Mouse (Mus musculus) megakaryocyte, embryonic 14.5 days (primary cell): ENCODE measurements around the gene Pip5k1a. TPM values are rescaled to one million over a fixed set of nuclear protein-coding genes. Genes with fewer than 3 reads are reported as not detected.

Experiments used
- H3K27me3 ChIP-seq: replicated peaks from 2 replicates; pipeline ENCODE3; 2012; ENCODE audit warnings: inconsistent platforms
- H3K36me3 ChIP-seq: replicated peaks from 2 replicates; pipeline ENCODE3; 2012; ENCODE audit warnings: low read length, inconsistent platforms, mixed read lengths
- H3K4me1 ChIP-seq: 2 replicates; pipeline ENCODE4 v1.6.1; 2012; ENCODE audit warnings: inconsistent platforms
- H3K4me3 ChIP-seq: replicated peaks from 2 replicates; pipeline ENCODE3; 2012; ENCODE audit warnings: moderate library complexity, mild to moderate bottlenecking, inconsistent platforms
- H3K9me3 ChIP-seq: 2 replicates; pipeline ENCODE4 v1.6.1; 2012; ENCODE audit warnings: inconsistent platforms
- FLI1 ChIP-seq: IDR thresholded peaks from 2 replicates; pipeline ENCODE4 v1.6.1; 2012; ENCODE audit warnings: low read length, inconsistent platforms, mixed read lengths
- GATA1 ChIP-seq: IDR thresholded peaks from 3 replicates; pipeline ENCODE4 v1.6.1; 2012; ENCODE audit warnings: mixed read lengths, low read length, inconsistent platforms, borderline replicate concordance
- polyA plus RNA-seq: library from polyadenylated mRNA; stranded (reverse); fragments of >175 nt; gene quantifications from 2 replicates; pipeline ENCODE4 v1.2.3, GENCODE M21; 2012; ENCODE audit warnings: low replicate concordance; ENCODE audit not compliant: insufficient read depth

Pip5k1a gene
- polyA plus RNA-seq, 1 experiment: 16.2 TPM

GRCm38 (mm10) chr3:95013699-95014427, 92.9 kb downstream of the Pip5k1a start:
- Histone ChIP-seq H3K27me3 (no peaks in the 10 kb centered on the region), H3K9me3 (no peaks in the 10 kb centered on the region), H3K36me3 (peaks cover 46% of the 10 kb centered on the region), H3K4me1 (peaks cover 77% of the 10 kb centered on the region), H3K4me3 (peak overlapping the region; percentile 97)
- TF ChIP-seq FLI1 (no peak), GATA1 (no peak)

- peaks cover 76% of the 10 kb centered on the region for H3K4me1 ChIP-seq
Observed at GRCm38 (mm10) chr3:95012982-95013381, 93.7 kb downstream of the Pip5k1a start.

GRCm38 (mm10) chr3:95010396-95010795, 96.3 kb downstream of the Pip5k1a start:
- TF ChIP-seq GATA1: no peak
- TF ChIP-seq FLI1: no peak
- Histone ChIP-seq H3K27me3 (no peaks in the 10 kb centered on the region), H3K4me3 (no peak overlapping the region), H3K36me3 (peaks cover 81% of the 10 kb centered on the region), H3K4me1 (peaks cover 88% of the 10 kb centered on the region), H3K9me3 (no peaks in the 10 kb centered on the region)

More at GRCm38 (mm10) chr3:95012982-95013381, 93.7 kb downstream of the Pip5k1a start:
- H3K27me3 ChIP-seq: no peaks in the 10 kb centered on the region
- peaks cover 55% of the 10 kb centered on the region for H3K36me3 ChIP-seq
- H3K9me3 ChIP-seq: no peaks in the 10 kb centered on the region
- TF ChIP-seq GATA1 (no peak), FLI1 (no peak)
- peak overlapping the region; percentile 97 for H3K4me3 ChIP-seq

Other genes with a start within 250 kb of the Pip5k1a start
- 186 and 205 TPM in 2 replicates for gene Psmb4, start 220.0 kb downstream of the Pip5k1a start, polyA plus RNA-seq
- 14.7 and 28.8 TPM in 2 replicates for gene Selenbp1, start 173.9 kb downstream of the Pip5k1a start, polyA plus RNA-seq
- gene Rfx5, start 152.9 kb downstream of the Pip5k1a start, polyA plus RNA-seq: 0.45 TPM in 1 of 2 replicates, not detected in the other
- 1.4 and 2.1 TPM in 2 replicates for gene Pi4kb, start 132.2 kb downstream of the Pip5k1a start, polyA plus RNA-seq
- 13.6 and 16.9 TPM in 2 replicates for gene Zfp687, start 91.5 kb downstream of the Pip5k1a start, polyA plus RNA-seq
- gene Psmd4, start 64.3 kb downstream of the Pip5k1a start, polyA plus RNA-seq: 24.8 and 169 TPM in 2 replicates
- 231 and 749 TPM in 2 replicates for gene Vps72, start 4.1 kb upstream of the Pip5k1a start, polyA plus RNA-seq
- not detected in 2 replicates for gene Tmod4, start 17.5 kb upstream of the Pip5k1a start, polyA plus RNA-seq
- gene Scnm1, start 27.1 kb upstream of the Pip5k1a start, polyA plus RNA-seq: 5.8 and 7.2 TPM in 2 replicates
- 3.8 and 5.1 TPM in 2 replicates for gene Lysmd1, start 27.2 kb upstream of the Pip5k1a start, polyA plus RNA-seq
- gene Tnfaip8l2, start 35.4 kb upstream of the Pip5k1a start, polyA plus RNA-seq: 34.2 TPM in 1 of 2 replicates, not detected in the other
- gene Sema6c, start 53.5 kb upstream of the Pip5k1a start, polyA plus RNA-seq: 1.2 and 4.0 TPM in 2 replicates
- 0.60 TPM in 1 of 2 replicates, not detected in the other for gene Gabpb2, start 111.0 kb upstream of the Pip5k1a start, polyA plus RNA-seq
- gene Cdc42se1, start 121.8 kb upstream of the Pip5k1a start, polyA plus RNA-seq: 183 and 363 TPM in 2 replicates
- 10.4 and 11.3 TPM in 2 replicates for gene Mllt11, start 125.2 kb upstream of the Pip5k1a start, polyA plus RNA-seq
- 1.7 and 3.7 TPM in 2 replicates for gene Gm128, start 134.7 kb upstream of the Pip5k1a start, polyA plus RNA-seq
- gene Bnipl, start 144.3 kb upstream of the Pip5k1a start, polyA plus RNA-seq: 0.30 TPM in 1 of 2 replicates, not detected in the other
- gene Mindy1, start 174.4 kb upstream of the Pip5k1a start, polyA plus RNA-seq: 517 and 1,363 TPM in 2 replicates
- 5.2 and 6.0 TPM in 2 replicates for gene Prune1, start 175.1 kb upstream of the Pip5k1a start, polyA plus RNA-seq
- 0.66 TPM in 1 of 2 replicates, not detected in the other for gene Anxa9, start 200.2 kb upstream of the Pip5k1a start, polyA plus RNA-seq
- gene Cers2, start 207.9 kb upstream of the Pip5k1a start, polyA plus RNA-seq: 36.9 and 124 TPM in 2 replicates